ENCODE assay signal across 9 mouse cellular contexts in genomic region chr12:16805511-16805910, GRCm38 (mm10). TPM values are rescaled to one million over a fixed set of nuclear protein-coding genes. Genes with fewer than 3 reads are reported as not detected.
A peak's percentile ranks its signal among the peaks of the same experiment; 100 is the strongest.
DNase-seq lines count a peak whose midpoint lies in the region; ATAC-seq lines count a peak whose summit lies in the region.
"Had no signal": no experiment of that assay in that cellular context is flagged by ENCODE, and none has a peak within 500 bp of the region (broad histone marks: within the 10 kb centered on the region; RNA-seq: fewer than 3 reads in every experiment).

No protein-coding gene starts in this region.

- H3K4me3 ChIP-seq in limb, embryonic 12.5 days (replicated peaks): no peak overlapping the region
- H3K4me3 ChIP-seq in midbrain, embryonic 16.5 days (ENCODE audit: low read depth, low read length): no peak overlapping the region
- H3K4me3 ChIP-seq: embryonic facial prominence, embryonic 12.5 days had no signal

- H3K4me2 ChIP-seq in limb, embryonic 12.5 days: no peak overlapping the region
- no peak overlapping the region for H3K4me2 ChIP-seq in midbrain, embryonic 16.5 days (ENCODE audit: low read length)
- H3K4me2 ChIP-seq: embryonic facial prominence, embryonic 12.5 days had no signal

- peaks cover 52% of the 10 kb centered on the region for H3K27me3 ChIP-seq in limb, embryonic 12.5 days
- no peaks in the 10 kb centered on the region for H3K27me3 ChIP-seq in midbrain, embryonic 16.5 days (ENCODE audit: control insufficient read depth, insufficient read depth, low read depth, low read length)

- ATAC-seq in limb, embryonic 12.5 days (ENCODE audit: insufficient number of reproducible peaks, insufficient read depth, low FRiP score, low TSS enrichment, low read depth): 0 out of 2 replicates have a peak, but pooled peaks have one; percentile 34
- ATAC-seq in midbrain, embryonic 16.5 days: peak; percentile 67

- H3K9ac ChIP-seq in limb, embryonic 12.5 days (replicated peaks): no peak overlapping the region
- no peak overlapping the region for H3K9ac ChIP-seq in midbrain, embryonic 16.5 days (ENCODE audit: low read depth, low read length)
- H3K9ac ChIP-seq: embryonic facial prominence, embryonic 12.5 days had no signal

- no peak overlapping the region for H3K27ac ChIP-seq in limb, embryonic 12.5 days
- H3K27ac ChIP-seq in midbrain, embryonic 16.5 days (ENCODE audit: low read length): no peak overlapping the region
- H3K27ac ChIP-seq: embryonic facial prominence, embryonic 12.5 days had no signal

- peak; percentile 79 for DNase-seq in B cell, adult 2 months
- DNase-seq in adrenal gland, adult 2 months: peak; percentile 83
- peak; percentile 95 for DNase-seq in embryo, embryonic 10.5 days (ENCODE audit: low spot score)
- DNase-seq in gastrocnemius, postnatal 4 days (ENCODE audit: low spot score in 2 of 2): peak; percentile 59 to 79
- DNase-seq in kidney, adult 8-10 months: peak; percentile 69 to 85
- DNase-seq in spleen, postnatal 36 days (ENCODE audit: low spot score in 2 of 2): peak; percentile 58 to 67

- H3K9me3 ChIP-seq in limb, embryonic 12.5 days: no peaks in the 10 kb centered on the region
- H3K9me3 ChIP-seq in midbrain, embryonic 16.5 days (replicated peaks; ENCODE audit: control insufficient read depth, low read length, poor library complexity, severe bottlenecking): no peaks in the 10 kb centered on the region
- H3K9me3 ChIP-seq: embryonic facial prominence, embryonic 12.5 days had no signal

- WGBS in limb, embryonic 12.5 days: 7% methylated on average over 5 of the region's 5 CpGs
- WGBS in midbrain, embryonic 16.5 days: 3% methylated on average over 5 of the region's 5 CpGs

- H3K4me1 ChIP-seq in limb, embryonic 12.5 days (replicated peaks): peaks cover 6% of the 10 kb centered on the region; the same call in 1 of the 2 replicates
- no peaks in the 10 kb centered on the region for H3K4me1 ChIP-seq in midbrain, embryonic 16.5 days (ENCODE audit: control insufficient read depth, insufficient read depth, low read length)

- no peaks in the 10 kb centered on the region for H3K36me3 ChIP-seq in limb, embryonic 12.5 days
- H3K36me3 ChIP-seq in midbrain, embryonic 16.5 days (ENCODE audit: control insufficient read depth, insufficient read depth, low read length): no peaks in the 10 kb centered on the region
- H3K36me3 ChIP-seq: embryonic facial prominence, embryonic 12.5 days had no signal

RNA-seq across cellular contexts. Expression of gene Greb1, which starts 4.8 kb away (rescaled TPM):
- total RNA-seq in adrenal gland, adult 2 months (2021): 10 to 100 TPM; 42.7 to 62.6 TPM
- polyA plus RNA-seq in adrenal gland, adult 2 months (2012; rRNA removed): 58.8 and 81.7 TPM in 2 replicates
- total RNA-seq in gastrocnemius, postnatal 4 days (2021): under 1 TPM; 0.39 to 0.98 TPM
- polyA plus RNA-seq in limb, embryonic 12.5 days (2016; fragmentation: Nextera tagmentation; extraction: Ambion mirVana): 6.4 and 8.1 TPM in 2 replicates
- polyA plus RNA-seq in midbrain, embryonic 16.5 days (2015; fragmentation: Nextera tagmentation; extraction: Ambion mirVana): 0.98 and 2.4 TPM in 2 replicates

RNA-seq across cellular contexts. Expression of gene E2f6, which starts 5.3 kb away (rescaled TPM):
- total RNA-seq in adrenal gland, adult 2 months (2021): 10 to 100 TPM; 35.9 to 46.1 TPM
- 16.4 and 18.6 TPM in 2 replicates for polyA plus RNA-seq in adrenal gland, adult 2 months (2012; rRNA removed)
- 10 to 100 TPM; 53.1 to 57.7 TPM for total RNA-seq in gastrocnemius, postnatal 4 days (2021)
- 75.8 and 76.6 TPM in 2 replicates for polyA plus RNA-seq in limb, embryonic 12.5 days (2016; fragmentation: Nextera tagmentation; extraction: Ambion mirVana)
- polyA plus RNA-seq in midbrain, embryonic 16.5 days (2015; fragmentation: Nextera tagmentation; extraction: Ambion mirVana): 23.7 and 26.8 TPM in 2 replicates
